Mouse (Mus musculus): ENCODE measurements around the gene Col2a1.
A peak's percentile ranks its signal among the peaks of the same experiment; 100 is the strongest.

Col2a1 gene

GRCm38 (mm10) chr15:97963989-97964835, 40.3 kb downstream of the Col2a1 start, which contains the start of gene Tmem106c:
Gene Tmem106c, plus strand, starts transcription at chr15:97964200.
- DNase-seq (ENCODE audit: low spot score): peak; percentile 93

GRCm38 (mm10) chr15:97963329-97963988, 41.0 kb downstream of the Col2a1 start:
- DNase-seq (ENCODE audit: low spot score): no peak

- no peak for DNase-seq (ENCODE audit: low spot score)
Measured at GRCm38 (mm10) chr15:97956416-97956815, 48.1 kb downstream of the Col2a1 start.

GRCm38 (mm10) chr15:97955742-97956141, 48.8 kb downstream of the Col2a1 start:
- DNase-seq (ENCODE audit: low spot score): no peak

GRCm38 (mm10) chr15:97955286-97955685, 49.2 kb downstream of the Col2a1 start:
- DNase-seq (ENCODE audit: low spot score): no peak

- no peak for DNase-seq (ENCODE audit: low spot score)
Measured at GRCm38 (mm10) chr15:97954671-97955070, 49.8 kb downstream of the Col2a1 start.

- no peak for DNase-seq (ENCODE audit: low spot score)
Measured at GRCm38 (mm10) chr15:97952889-97953189, 51.7 kb downstream of the Col2a1 start.

- DNase-seq (ENCODE audit: low spot score): peak; percentile 55
Measured at GRCm38 (mm10) chr15:97952137-97952888, 52.2 kb downstream of the Col2a1 start.

GRCm38 (mm10) chr15:97950240-97950639, 54.3 kb downstream of the Col2a1 start:
- no peak for DNase-seq (ENCODE audit: low spot score)

GRCm38 (mm10) chr15:97949706-97950105, 54.8 kb downstream of the Col2a1 start:
- no peak for DNase-seq (ENCODE audit: low spot score)

GRCm38 (mm10) chr15:97948720-97949119, 55.8 kb downstream of the Col2a1 start:
- DNase-seq (ENCODE audit: low spot score): no peak

GRCm38 (mm10) chr15:97945656-97946315, 58.7 kb downstream of the Col2a1 start:
- DNase-seq (ENCODE audit: low spot score): no peak

- no peak for DNase-seq (ENCODE audit: low spot score)
Measured at GRCm38 (mm10) chr15:97944919-97945574, 59.4 kb downstream of the Col2a1 start.

- DNase-seq (ENCODE audit: low spot score): no peak
Measured at GRCm38 (mm10) chr15:97943356-97943755, 61.1 kb downstream of the Col2a1 start.

GRCm38 (mm10) chr15:97942538-97942937, 62.0 kb downstream of the Col2a1 start:
- DNase-seq (ENCODE audit: low spot score): no peak

GRCm38 (mm10) chr15:97941306-97941705, 63.2 kb downstream of the Col2a1 start:
- no peak for DNase-seq (ENCODE audit: low spot score)

- no peak for DNase-seq (ENCODE audit: low spot score)
Measured at GRCm38 (mm10) chr15:97940088-97940487, 64.4 kb downstream of the Col2a1 start.

GRCm38 (mm10) chr15:97938580-97938979, 65.9 kb downstream of the Col2a1 start:
- no peak for DNase-seq (ENCODE audit: low spot score)

- DNase-seq (ENCODE audit: low spot score): no peak
Measured at GRCm38 (mm10) chr15:97932441-97932840, 72.1 kb downstream of the Col2a1 start.

GRCm38 (mm10) chr15:97929259-97929824, 75.2 kb downstream of the Col2a1 start:
- DNase-seq (ENCODE audit: low spot score): no peak

- DNase-seq (ENCODE audit: low spot score): no peak
Measured at GRCm38 (mm10) chr15:97927821-97928220, 76.7 kb downstream of the Col2a1 start.
